Mouse (Mus musculus) T-helper 17 cell (primary cell): ENCODE measurements around the gene Galnt9.

ENCODE experiments used
- in situ Hi-C, 2 experiments: fragments of 300-600 bp; cut with MboI, MseI; formaldehyde crosslinking; loops; 1 replicate in 1 of 2; 2 replicates in 1 of 2; pipeline ENCODE4 v1.15.1; 2025; ENCODE audit warnings: high pct_unique_total_duplicates in 2 of 2

The Galnt9 gene

DNA sequence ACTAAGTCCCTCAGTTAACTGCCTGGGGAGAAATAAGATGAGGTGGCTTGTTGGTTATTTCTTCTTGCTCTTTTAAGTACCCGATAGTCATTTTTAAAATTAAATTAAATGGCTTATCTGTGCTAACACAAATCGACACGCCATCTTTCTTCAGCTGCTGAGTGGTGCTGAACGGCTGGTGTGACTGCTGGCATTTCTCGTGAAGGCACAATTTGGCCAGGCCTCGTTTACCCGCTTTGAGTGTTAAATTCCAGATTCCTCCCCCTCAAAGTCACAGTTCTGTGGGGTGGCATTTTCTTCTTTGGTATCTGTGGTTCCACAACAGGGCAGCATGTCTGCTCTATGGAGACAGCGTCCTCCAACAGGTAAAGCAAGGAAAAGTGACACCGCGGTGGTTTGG lies 83.2 kb downstream of the Galnt9 start:
- in situ Hi-C loops: loop anchor here in 1 of 2 experiments (5.0 kb wide), 1 partner anchor 125 kb away; no protein-coding TSS in a partner anchor

DNA sequence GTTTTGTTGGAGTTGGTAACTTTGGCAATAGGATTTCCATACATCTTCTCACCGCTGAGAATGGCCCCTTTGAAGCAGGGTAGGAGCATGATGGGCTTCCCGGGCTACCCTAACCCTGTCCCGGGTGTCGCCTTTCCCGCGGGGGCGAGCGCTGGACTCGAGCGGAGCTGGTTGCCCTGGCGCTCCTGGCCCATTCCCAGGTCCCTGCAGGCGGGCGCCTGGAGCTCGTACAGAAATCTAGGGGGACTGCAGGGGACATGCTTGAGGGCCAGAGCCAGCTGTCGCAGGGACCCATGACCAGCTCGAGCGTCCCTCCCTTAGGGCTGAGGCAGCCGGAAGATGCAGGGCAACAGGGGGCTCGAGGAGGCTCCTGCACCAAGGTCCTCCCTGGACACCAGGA lies 84.0 kb downstream of the Galnt9 start:
- in situ Hi-C loops: loop anchor here in 1 of 2 experiments (5.0 kb wide), 1 partner anchor 126 kb away; no protein-coding TSS in a partner anchor

DNA sequence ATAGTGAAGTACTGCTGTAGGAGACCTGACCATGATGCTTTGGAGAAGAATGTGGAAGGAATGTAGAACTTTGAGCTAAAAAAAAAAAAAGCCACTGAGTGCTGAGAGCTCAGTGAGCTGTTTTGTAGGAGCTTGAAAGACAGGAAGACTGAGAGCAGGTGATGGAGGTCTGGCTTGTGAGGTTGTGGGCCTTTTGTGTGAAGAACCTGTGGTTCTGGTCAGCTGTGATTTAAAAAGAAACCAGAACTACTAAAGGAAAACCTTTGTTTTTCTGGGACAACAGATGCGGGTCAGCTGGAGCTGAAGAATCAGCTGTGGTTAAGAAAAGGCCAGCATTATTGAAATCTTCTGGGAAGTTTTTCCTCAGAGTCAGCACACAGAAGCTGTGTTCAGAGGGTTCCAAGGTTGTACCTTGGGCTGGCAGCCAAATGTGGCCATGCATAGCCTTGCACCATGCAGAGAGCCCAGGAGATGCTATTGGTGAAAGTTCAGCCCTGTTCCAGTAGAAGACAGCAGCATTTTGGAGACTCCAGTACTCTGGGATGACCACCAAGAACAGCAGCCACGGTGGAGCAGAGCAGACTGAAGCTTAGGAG lies 85.5 kb downstream of the Galnt9 start:
- in situ Hi-C loops: loop anchor here (5.0 kb wide), 2 partner anchors 127 to 272 kb away; no protein-coding TSS in a partner anchor

GRCm38 (mm10) chr5:110635951-110636707 lies 92.0 kb downstream of the Galnt9 start:
- in situ Hi-C loops: no loop called here

- in situ Hi-C loops: no loop called here
Measured at GRCm38 (mm10) chr5:110638306-110639074, 94.3 kb downstream of the Galnt9 start.

GRCm38 (mm10) chr5:110639459-110639858 lies 95.3 kb downstream of the Galnt9 start:
- in situ Hi-C loops: no loop called here

DNA sequence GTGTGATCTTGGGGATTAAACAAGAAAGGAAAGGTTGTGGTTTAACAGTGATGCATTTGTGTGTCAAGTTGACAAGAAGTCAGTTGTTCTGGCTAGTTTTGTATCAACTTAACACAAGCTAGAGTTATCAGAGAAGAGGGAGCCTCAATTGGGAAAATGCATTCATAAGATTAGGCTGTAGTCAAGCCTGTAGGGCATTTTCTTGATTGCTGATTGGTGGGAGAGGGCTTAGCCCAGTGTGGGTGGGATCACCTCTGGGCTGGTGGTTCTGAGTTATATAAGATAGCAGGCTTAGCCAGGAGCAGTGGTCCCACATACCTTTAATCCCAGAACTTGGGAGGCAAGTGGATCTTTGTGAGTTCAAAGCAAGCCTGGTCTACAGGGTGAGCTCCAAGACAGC lies 102.2 kb downstream of the Galnt9 start:
- in situ Hi-C loops: no loop called here

- in situ Hi-C loops: loop anchor here in 1 of 2 experiments (10.0 kb wide), 1 partner anchor 1098 kb away; the partner anchor contains the start of gene Crlf2
Measured at GRCm38 (mm10) chr5:110652719-110653648, 108.8 kb downstream of the Galnt9 start, which contains the start of the genes Noc4l and Ddx51. Noc4l (minus strand) TSS chr5:110653417. Ddx51 (plus strand) TSS chr5:110653451.

DNA sequence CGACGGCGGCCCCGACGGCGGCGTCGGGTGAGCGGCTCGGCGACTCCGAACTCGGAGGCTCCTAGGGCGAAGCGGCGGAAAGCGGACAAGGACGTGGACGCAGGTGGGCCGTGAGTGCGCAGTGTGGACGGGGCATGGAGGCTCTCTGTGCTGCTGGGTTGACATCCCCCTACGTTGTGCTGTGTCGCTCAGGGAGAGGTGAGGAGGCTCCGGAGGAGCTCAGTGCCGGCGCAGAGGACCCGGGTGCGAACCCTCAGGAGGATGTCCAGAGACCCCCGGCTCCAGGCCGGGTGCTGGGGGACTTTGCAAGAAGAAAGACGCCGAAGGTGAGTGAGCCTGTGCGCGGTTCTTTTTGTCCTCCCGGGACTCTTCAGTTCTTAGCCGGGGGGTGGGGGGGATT lies 109.5 kb downstream of the Galnt9 start:
- in situ Hi-C loops: loop anchor here in 1 of 2 experiments (10.0 kb wide), 1 partner anchor 1099 kb away; the partner anchor contains the start of gene Crlf2

DNA sequence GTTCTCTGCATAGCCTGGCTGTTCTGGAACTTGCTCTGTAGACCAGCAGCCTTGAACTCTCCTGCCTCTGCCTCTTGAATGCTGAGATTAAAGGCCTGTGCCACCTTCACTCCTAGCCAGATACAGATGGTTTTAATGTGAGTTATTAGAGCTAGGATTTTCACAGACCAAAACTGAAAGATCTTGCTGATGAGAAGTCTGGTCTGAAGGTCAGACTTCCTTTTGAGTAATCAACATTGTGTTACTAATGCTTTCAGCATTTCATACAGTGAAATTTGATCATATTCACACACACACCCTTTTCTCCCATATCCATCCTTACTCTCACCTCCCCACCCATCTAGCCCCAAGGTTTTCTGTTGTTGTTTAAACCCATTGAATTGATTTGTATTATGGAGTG lies 115.5 kb downstream of the Galnt9 start:
- in situ Hi-C loops: loop anchor here in 1 of 2 experiments (10.0 kb wide), 1 partner anchor 1105 kb away; the partner anchor contains the start of gene Crlf2

DNA sequence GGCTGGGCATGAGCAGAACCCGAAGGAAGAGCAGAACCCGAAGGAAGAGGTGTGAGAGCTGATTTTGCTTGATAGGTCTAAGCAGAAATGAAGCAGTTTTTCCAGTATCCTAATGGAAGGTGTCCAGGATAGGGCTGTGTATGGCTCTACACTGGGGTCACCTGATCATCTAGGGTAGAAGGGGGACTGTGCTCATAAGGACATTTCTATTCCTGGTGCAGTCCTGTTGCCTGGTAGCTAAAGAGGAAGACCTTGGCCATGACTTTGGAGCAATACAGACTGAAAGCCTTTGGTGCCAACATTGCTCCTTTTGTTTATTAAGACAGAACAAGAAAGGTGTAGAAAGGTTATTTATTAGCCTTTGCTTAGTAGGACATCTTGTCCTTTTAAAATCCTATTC lies 119.9 kb downstream of the Galnt9 start:
- in situ Hi-C loops: no loop called here

DNA sequence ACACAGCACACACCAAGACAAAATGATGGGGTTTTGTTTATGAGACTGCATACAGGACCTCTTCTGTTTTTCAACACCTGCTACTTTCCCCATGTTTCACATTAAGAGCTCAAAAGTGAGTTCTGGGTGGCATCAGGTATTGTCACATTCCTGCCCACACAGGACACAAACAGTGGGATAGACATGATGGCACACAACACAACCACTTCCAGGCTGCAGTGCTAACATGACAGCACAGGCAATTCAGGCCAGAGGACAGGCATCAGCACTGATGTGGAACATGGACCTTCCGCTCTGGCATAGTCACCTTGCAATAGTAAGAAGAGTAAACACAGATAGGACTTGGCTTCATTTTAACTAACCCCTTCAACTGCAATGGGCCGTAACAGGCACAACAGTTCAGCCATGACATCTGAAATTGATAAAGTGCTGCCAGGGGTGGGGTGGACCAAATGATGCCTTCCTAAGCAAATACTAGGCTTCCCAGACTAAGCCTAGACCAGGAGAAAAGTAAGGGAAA lies 120.7 kb downstream of the Galnt9 start:
- in situ Hi-C loops: no loop called here

- in situ Hi-C loops: no loop called here
Measured at GRCm38 (mm10) chr5:110665486-110666121, 121.4 kb downstream of the Galnt9 start.
